Comparison of ENCODE assay signal across 20 mouse cellular contexts in genomic region chr19:10170466-10170865, GRCm38 (mm10). TPM values are rescaled to one million over a fixed set of nuclear protein-coding genes. Genes with fewer than 3 reads are reported as not detected.
DNase-seq lines count a peak whose midpoint lies in the region; ATAC-seq lines count a peak whose summit lies in the region.
"Had no signal": no experiment of that assay in that cellular context is flagged by ENCODE, and none has a peak within 500 bp of the region (broad histone marks: within the 10 kb centered on the region; RNA-seq: fewer than 3 reads in every experiment).

No protein-coding gene starts in this region.

- DNase-seq in heart, embryonic 10.5 days (ENCODE audit: low spot score): no peak
- peak; percentile 14 for DNase-seq in liver, embryonic 11.5 days (ENCODE audit: low spot score)
- DNase-seq in liver: no peak
- peak; percentile 13 for DNase-seq in ZHBTc4 (ENCODE audit: low read depth, low spot score)
- no peak for DNase-seq in left cerebral cortex, adult 8-10 months (ENCODE audit: low spot score in 2 of 2)
- DNase-seq: adrenal gland, adult 8-10 months; adrenal gland, postnatal 36 days; cerebellum, adult 2 months; cerebellum, postnatal 10 days; forebrain, postnatal 0 days; gastrocnemius, adult 2 months; gastrocnemius, postnatal 25 days; heart, adult 2 months; heart, postnatal 36 days had no signal

- peaks cover 3% of the 10 kb centered on the region; the same call in 1 of the 2 replicates for H3K4me1 ChIP-seq in heart, embryonic 10.5 days
- H3K4me1 ChIP-seq in heart, embryonic 12.5 days (replicated peaks): peaks cover 8% of the 10 kb centered on the region
- peaks cover 31% of the 10 kb centered on the region for H3K4me1 ChIP-seq in liver, embryonic 11.5 days (replicated peaks; ENCODE audit: control insufficient read depth, insufficient read depth, low read length)
- H3K4me1 ChIP-seq: embryonic facial prominence, embryonic 10.5 days; forebrain, embryonic 13.5 days; hindbrain, embryonic 15.5 days had no signal

- no peaks in the 10 kb centered on the region for H3K9me3 ChIP-seq in heart, embryonic 10.5 days
- 0 out of 2 replicates have a peak, but pooled peaks cover 3% of the 10 kb centered on the region for H3K9me3 ChIP-seq in heart, embryonic 12.5 days (replicated peaks)
- no peaks in the 10 kb centered on the region for H3K9me3 ChIP-seq in liver, embryonic 11.5 days (ENCODE audit: control insufficient read depth, low read length)
- H3K9me3 ChIP-seq: embryonic facial prominence, embryonic 10.5 days; forebrain, embryonic 13.5 days; heart, embryonic 13.5 days; hindbrain, embryonic 15.5 days had no signal

- H3K4me3 ChIP-seq in heart, embryonic 10.5 days: no peak overlapping the region
- no peak overlapping the region for H3K4me3 ChIP-seq in heart, embryonic 12.5 days
- no peak overlapping the region for H3K4me3 ChIP-seq in liver, embryonic 11.5 days (ENCODE audit: low read depth, low read length)
- H3K4me3 ChIP-seq: embryonic facial prominence, embryonic 10.5 days; forebrain, embryonic 13.5 days; gastrocnemius, adult 2 months; heart, adult 2 months; heart, embryonic 13.5 days; hindbrain, embryonic 15.5 days had no signal

- WGBS in heart, embryonic 10.5 days: 63% methylated on average over 1 of the region's 1 CpGs
- WGBS in heart, embryonic 12.5 days: 52% methylated on average over 1 of the region's 1 CpGs
- WGBS in liver, embryonic 11.5 days: 61% methylated on average over 1 of the region's 1 CpGs

- no peak overlapping the region for H3K9ac ChIP-seq in heart, embryonic 12.5 days
- H3K9ac ChIP-seq in liver, embryonic 11.5 days (ENCODE audit: low read depth, low read length): no peak overlapping the region
- H3K9ac ChIP-seq: forebrain, embryonic 13.5 days; forebrain, postnatal 0 days; heart, embryonic 13.5 days; hindbrain, embryonic 15.5 days had no signal

- no peak for ATAC-seq in heart, embryonic 12.5 days (ENCODE audit: insufficient number of reproducible peaks, low FRiP score)
- no peak for ATAC-seq in liver, embryonic 11.5 days (replicated peaks; ENCODE audit: low FRiP score)
- no peak for ATAC-seq in frontal cortex, adult (ENCODE audit: low TSS enrichment)
- ATAC-seq: forebrain, embryonic 13.5 days; forebrain, postnatal 0 days had no signal

- H3K36me3 ChIP-seq in heart, embryonic 10.5 days: no peaks in the 10 kb centered on the region
- no peaks in the 10 kb centered on the region for H3K36me3 ChIP-seq in heart, embryonic 12.5 days
- H3K36me3 ChIP-seq in liver, embryonic 11.5 days (ENCODE audit: control insufficient read depth, insufficient read depth, low read length): no peaks in the 10 kb centered on the region
- H3K36me3 ChIP-seq: embryonic facial prominence, embryonic 10.5 days; heart, embryonic 13.5 days; hindbrain, embryonic 15.5 days had no signal

- no peaks in the 10 kb centered on the region for H3K27me3 ChIP-seq in heart, embryonic 10.5 days (ENCODE audit: insufficient read depth, poor library complexity, severe bottlenecking)
- no peaks in the 10 kb centered on the region for H3K27me3 ChIP-seq in heart, embryonic 12.5 days (replicated peaks)
- no peaks in the 10 kb centered on the region for H3K27me3 ChIP-seq in liver, embryonic 11.5 days (replicated peaks; ENCODE audit: control insufficient read depth, insufficient read depth, low read length)
- H3K27me3 ChIP-seq: forebrain, embryonic 13.5 days; heart, embryonic 13.5 days; hindbrain, embryonic 15.5 days had no signal

- no peak overlapping the region for H3K4me2 ChIP-seq in heart, embryonic 12.5 days
- H3K4me2 ChIP-seq in liver, embryonic 11.5 days: no peak overlapping the region
- H3K4me2 ChIP-seq: forebrain, embryonic 13.5 days; heart, embryonic 13.5 days; hindbrain, embryonic 15.5 days had no signal

- H3K27ac ChIP-seq in heart, embryonic 10.5 days: peak overlapping the region; percentile 44; the same call in 1 of the 2 replicates
- H3K27ac ChIP-seq in heart, embryonic 12.5 days (ENCODE audit: poor library complexity, severe bottlenecking): no peak overlapping the region
- no peak overlapping the region for H3K27ac ChIP-seq in liver, embryonic 11.5 days (ENCODE audit: low read depth, low read length)
- H3K27ac ChIP-seq: embryonic facial prominence, embryonic 10.5 days; forebrain, embryonic 13.5 days; gastrocnemius, adult 2 months; heart, adult 2 months; heart, embryonic 13.5 days; hindbrain, embryonic 15.5 days had no signal

RNA-seq across cellular contexts. Expression of gene Fads1, which starts 12.2 kb away (rescaled TPM):
- polyA plus RNA-seq in heart, embryonic 10.5 days (2016; fragmentation: Nextera tagmentation; extraction: Ambion mirVana): 76.6 and 89.6 TPM in 2 replicates
- polyA plus RNA-seq in heart, embryonic 12.5 days (2016; fragmentation: Nextera tagmentation; extraction: Ambion mirVana): 72.1 and 75.0 TPM in 2 replicates
- 113 and 121 TPM in 2 replicates for polyA plus RNA-seq in liver, embryonic 11.5 days (2014; fragmentation: Nextera tagmentation; extraction: Ambion mirVana)
- total RNA-seq in left cerebral cortex, adult 8-10 months (2022): 100 to 1,000 TPM; 194 to 215 (median 198) TPM

RNA-seq across cellular contexts. Expression of gene Tmem258, which starts 33.3 kb away (rescaled TPM):
- polyA plus RNA-seq in heart, embryonic 10.5 days (2016; fragmentation: Nextera tagmentation; extraction: Ambion mirVana): 384 and 400 TPM in 2 replicates
- 389 TPM in 2 replicates for polyA plus RNA-seq in heart, embryonic 12.5 days (2016; fragmentation: Nextera tagmentation; extraction: Ambion mirVana)
- 472 and 478 TPM in 2 replicates for polyA plus RNA-seq in liver, embryonic 11.5 days (2014; fragmentation: Nextera tagmentation; extraction: Ambion mirVana)
- total RNA-seq in left cerebral cortex, adult 8-10 months (2022): 10 to 100 TPM; 70.4 to 87.1 (median 72.2) TPM

RNA-seq across cellular contexts. Expression of gene Fen1, which starts 33.5 kb away (rescaled TPM):
- polyA plus RNA-seq in heart, embryonic 10.5 days (2016; fragmentation: Nextera tagmentation; extraction: Ambion mirVana): 96.5 and 128 TPM in 2 replicates
- polyA plus RNA-seq in heart, embryonic 12.5 days (2016; fragmentation: Nextera tagmentation; extraction: Ambion mirVana): 59.2 and 59.3 TPM in 2 replicates
- polyA plus RNA-seq in liver, embryonic 11.5 days (2014; fragmentation: Nextera tagmentation; extraction: Ambion mirVana): 215 and 236 TPM in 2 replicates
- 10 to 100 TPM; 11.7 to 14.4 (median 13.0) TPM for total RNA-seq in left cerebral cortex, adult 8-10 months (2022)

Comparison
In these comparisons a context has a peak if more than half of its experiments do, and no peak if none do; other contexts are left out.
1. DNase-seq: peak in liver, embryonic 11.5 days (single experiment) and ZHBTc4 (single experiment); none in heart, embryonic 10.5 days (single experiment), liver (single experiment) and left cerebral cortex, adult 8-10 months (0 of 2).